Mouse (Mus musculus) embryonic facial prominence, embryonic 14.5 days (tissue): ENCODE measurements at regions not wholly inside any gene's neighbourhood (a gene's known extent, or its start where the extent isn't known, plus 50 kb on each side); places are given as distances from the start of the nearest gene placed in this dataset.

Experiments
- ATAC-seq: fragments of 200-750 bp; cut with Nextera tagmentation; 2 replicates; pipeline ENCODE4 v1.8.0; 2017; ENCODE audit warnings: low read depth, moderate number of reproducible peaks, moderate TSS enrichment
- DNase-seq: peaks from one replicate; pipeline ENCODE4 v3.0.0-alpha.2; 2015; ENCODE audit warnings: low spot score
- H3K27ac ChIP-seq: fragments of 300-500 bp; sonication (generic); replicated peaks from 2 replicates; pipeline ENCODE4 v1.5.1; 2014; ENCODE audit warnings: low read depth, mild to moderate bottlenecking, low read length, moderate library complexity
- H3K27me3 ChIP-seq: fragments of 300-500 bp; sonication (generic); replicated peaks from 2 replicates; pipeline ENCODE4 v1.6.1; 2014; ENCODE audit warnings: low read length; ENCODE audit not compliant: control insufficient read depth, insufficient read depth
- H3K36me3 ChIP-seq: fragments of 300-500 bp; sonication (generic); 2 replicates; pipeline ENCODE4 v1.6.1; 2014; ENCODE audit warnings: low read length, mixed read lengths; ENCODE audit not compliant: control insufficient read depth, insufficient read depth
- H3K4me1 ChIP-seq: fragments of 300-500 bp; sonication (generic); 2 replicates; pipeline ENCODE4 v1.6.1; 2014; ENCODE audit warnings: antibody characterized with exemption, low read length; ENCODE audit not compliant: control insufficient read depth, insufficient read depth
- H3K4me2 ChIP-seq: fragments of 300-500 bp; sonication (generic); 2 replicates; pipeline ENCODE4 v1.6.1; 2014; ENCODE audit warnings: low read depth, mild to moderate bottlenecking, low read length, moderate library complexity, mixed read lengths
- H3K4me3 ChIP-seq: fragments of 300-500 bp; sonication (generic); 2 replicates; pipeline ENCODE4 v1.5.1; 2014; ENCODE audit warnings: low read depth, mild to moderate bottlenecking, low read length
- H3K9ac ChIP-seq: fragments of 300-500 bp; sonication (generic); 2 replicates; pipeline ENCODE4 v1.6.1; 2014; ENCODE audit warnings: low read depth, mild to moderate bottlenecking, low read length, moderate library complexity, mixed read lengths
- H3K9me3 ChIP-seq: fragments of 300-500 bp; sonication (generic); 2 replicates; pipeline ENCODE4 v1.6.1; 2016; ENCODE audit warnings: low read length; ENCODE audit not compliant: control insufficient read depth
- WGBS: fragments of 180-500 bp; shearing (Covaris S2); extraction: QIAGEN DNeasy Blood & Tissue Kit; methylation state at CpG from one replicate; pipeline ENCODE4 v1.1.7; 2014; 5-methylcytosine and 5-hydroxymethylcytosine counted together

DNA sequence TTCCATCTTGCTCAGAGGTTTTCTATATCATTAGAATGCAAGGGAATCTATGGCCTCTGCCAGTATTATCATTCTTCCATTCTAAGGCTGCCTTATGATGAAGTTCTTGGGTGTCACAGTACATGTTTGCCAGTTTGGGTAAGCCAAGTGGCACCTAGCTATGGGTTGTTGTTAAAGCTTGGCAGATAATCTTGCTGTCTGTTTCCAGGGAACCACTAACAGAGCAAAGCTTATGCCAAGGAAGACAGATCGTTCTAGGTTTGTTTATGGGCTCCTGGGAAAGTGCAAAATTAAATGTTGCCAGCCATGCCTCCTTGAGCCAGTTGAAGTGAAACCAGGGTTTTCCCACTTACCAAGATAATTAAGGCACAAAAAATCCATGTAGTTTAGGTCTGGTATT is 292.9 kb upstream of the Cobl start:
- H3K9me3 ChIP-seq: no peaks in the 10 kb centered on the region
- H3K36me3 ChIP-seq: no peaks in the 10 kb centered on the region
- WGBS: 86% methylated on average over 1 of the region's 1 CpGs
- no peaks in the 10 kb centered on the region for H3K4me1 ChIP-seq
- ATAC-seq (no peak), DNase-seq (no peak)
- no peak overlapping the region for H3K9ac ChIP-seq
- no peaks in the 10 kb centered on the region for H3K27me3 ChIP-seq
- no peak overlapping the region for H3K4me2 ChIP-seq
- H3K27ac ChIP-seq: no peak overlapping the region
- H3K4me3 ChIP-seq: no peak overlapping the region

DNA sequence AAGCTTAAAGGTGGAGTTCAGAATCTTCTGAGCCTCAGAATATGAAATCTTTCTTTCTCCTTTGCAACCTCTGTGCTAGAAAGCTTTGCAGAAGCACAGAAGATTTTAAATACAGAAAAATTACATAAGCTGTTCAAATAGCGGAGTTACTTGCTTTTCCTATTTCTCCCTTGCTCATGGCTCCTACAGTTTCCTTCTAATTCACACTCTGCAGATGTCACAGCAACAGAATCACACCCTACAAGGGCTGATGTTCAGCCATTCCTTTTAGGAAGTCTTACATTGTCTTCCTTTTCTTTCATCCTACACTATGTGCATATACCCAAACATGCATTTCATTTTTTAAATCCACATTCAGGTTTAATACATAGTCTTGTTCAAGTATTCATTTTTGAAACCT is 285.3 kb upstream of the Cobl start:
- DNase-seq (no peak), ATAC-seq (no peak)
- H3K36me3 ChIP-seq: no peaks in the 10 kb centered on the region
- no peaks in the 10 kb centered on the region for H3K4me1 ChIP-seq
- H3K4me3 ChIP-seq: no peak overlapping the region
- no peaks in the 10 kb centered on the region for H3K9me3 ChIP-seq
- WGBS: 100% methylated on average over 1 of the region's 1 CpGs
- no peaks in the 10 kb centered on the region for H3K27me3 ChIP-seq
- H3K27ac ChIP-seq: no peak overlapping the region
- no peak overlapping the region for H3K9ac ChIP-seq
- no peak overlapping the region for H3K4me2 ChIP-seq

DNA sequence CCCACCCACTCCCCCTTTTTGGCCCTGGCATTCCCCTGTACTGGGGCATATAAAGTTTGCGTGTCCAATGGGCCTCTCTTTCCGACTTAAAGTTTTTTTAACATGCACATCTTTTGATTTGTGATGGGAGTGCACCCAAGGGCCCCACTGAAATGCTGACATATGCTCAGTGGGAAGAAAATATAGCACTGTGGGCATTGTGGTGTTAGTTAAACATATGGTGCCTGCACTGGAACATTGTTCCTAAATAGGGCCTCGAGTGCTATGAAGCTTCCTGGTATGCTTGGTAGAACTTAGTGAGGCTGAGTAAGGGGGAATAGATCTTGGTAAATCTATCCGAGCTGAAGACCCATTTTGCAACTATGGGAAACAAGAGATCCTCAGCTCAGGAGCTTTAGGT is 284.5 kb upstream of the Cobl start:
- no peaks in the 10 kb centered on the region for H3K36me3 ChIP-seq
- no peak overlapping the region for H3K4me2 ChIP-seq
- DNase-seq: no peak
- no peaks in the 10 kb centered on the region for H3K27me3 ChIP-seq
- ATAC-seq: no peak
- H3K9me3 ChIP-seq: no peaks in the 10 kb centered on the region
- no peak overlapping the region for H3K27ac ChIP-seq
- H3K9ac ChIP-seq: no peak overlapping the region
- H3K4me1 ChIP-seq: no peaks in the 10 kb centered on the region
- H3K4me3 ChIP-seq: no peak overlapping the region
- WGBS: 86% methylated on average over 4 of the region's 4 CpGs

GRCm38 (mm10) chr11:12742159-12742523 is 277.4 kb upstream of the Cobl start:
- Histone ChIP-seq H3K36me3 (no peaks in the 10 kb centered on the region), H3K9me3 (no peaks in the 10 kb centered on the region), H3K27me3 (no peaks in the 10 kb centered on the region), H3K27ac (no peak overlapping the region), H3K4me2 (no peak overlapping the region), H3K4me1 (no peaks in the 10 kb centered on the region), H3K9ac (no peak overlapping the region), H3K4me3 (no peak overlapping the region)
- DNase-seq: no peak
- ATAC-seq: no peak
- WGBS: 54% methylated on average over 2 of the region's 2 CpGs

GRCm38 (mm10) chr11:12741418-12742158 is 276.8 kb upstream of the Cobl start:
- DNase-seq (no peak), ATAC-seq (no peak)
- WGBS: 86% methylated on average over 3 of the region's 3 CpGs
- no peaks in the 10 kb centered on the region for H3K36me3 ChIP-seq
- no peaks in the 10 kb centered on the region for H3K4me1 ChIP-seq
- H3K27me3 ChIP-seq: no peaks in the 10 kb centered on the region
- H3K4me2 ChIP-seq: no peak overlapping the region
- H3K9me3 ChIP-seq: no peaks in the 10 kb centered on the region
- no peak overlapping the region for H3K27ac ChIP-seq
- H3K9ac ChIP-seq: no peak overlapping the region
- H3K4me3 ChIP-seq: no peak overlapping the region

GRCm38 (mm10) chr11:12734274-12734673 is 269.5 kb upstream of the Cobl start:
- Histone ChIP-seq H3K27me3 (no peaks in the 10 kb centered on the region), H3K27ac (no peak overlapping the region), H3K36me3 (no peaks in the 10 kb centered on the region), H3K4me2 (no peak overlapping the region), H3K9ac (no peak overlapping the region), H3K4me1 (no peaks in the 10 kb centered on the region), H3K4me3 (no peak overlapping the region), H3K9me3 (no peaks in the 10 kb centered on the region)
- DNase-seq (no peak), ATAC-seq (no peak)
- WGBS: 86% methylated on average over 1 of the region's 1 CpGs

DNA sequence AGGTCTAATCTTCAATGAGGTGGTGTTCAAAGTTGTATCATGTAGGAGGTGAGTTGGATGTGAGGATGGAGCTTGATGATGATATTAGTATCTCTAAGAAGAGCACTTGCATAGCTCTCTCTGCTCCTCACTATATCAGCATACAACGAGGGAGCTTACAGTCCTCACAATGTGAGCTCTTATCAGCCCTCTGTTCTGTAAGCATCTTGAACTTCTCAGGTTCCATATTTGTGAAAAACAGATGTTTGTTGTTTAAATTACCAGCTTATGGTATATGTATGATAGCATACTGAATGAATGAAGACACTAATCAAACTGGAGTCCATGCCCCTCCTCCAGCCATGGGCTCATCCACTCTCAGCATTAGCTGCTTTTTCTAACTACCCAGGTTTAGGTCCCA is 262.5 kb upstream of the Cobl start:
- H3K9ac ChIP-seq: no peak overlapping the region
- 73% methylated on average over 1 of the region's 1 CpGs for WGBS
- ATAC-seq: no peak
- no peak overlapping the region for H3K4me2 ChIP-seq
- H3K4me3 ChIP-seq: no peak overlapping the region
- no peaks in the 10 kb centered on the region for H3K27me3 ChIP-seq
- no peaks in the 10 kb centered on the region for H3K4me1 ChIP-seq
- no peaks in the 10 kb centered on the region for H3K9me3 ChIP-seq
- no peak overlapping the region for H3K27ac ChIP-seq
- DNase-seq: no peak
- no peaks in the 10 kb centered on the region for H3K36me3 ChIP-seq

- no peak overlapping the region for H3K4me3 ChIP-seq
- H3K9ac ChIP-seq: no peak overlapping the region
- no peak overlapping the region for H3K4me2 ChIP-seq
- 83% methylated on average over 4 of the region's 4 CpGs for whole genome bisulfite sequencing
- H3K27me3 ChIP-seq: no peaks in the 10 kb centered on the region
- ATAC-seq (no peak), DNase-seq (no peak)
- no peak overlapping the region for H3K27ac ChIP-seq
- H3K4me1 ChIP-seq: no peaks in the 10 kb centered on the region
- no peaks in the 10 kb centered on the region for H3K36me3 ChIP-seq
- no peaks in the 10 kb centered on the region for H3K9me3 ChIP-seq
These were observed 261.7 kb upstream of the Cobl start for GRCm38 (mm10) chr11:12726492-12726891.

GRCm38 (mm10) chr11:12722320-12722719 is 257.6 kb upstream of the Cobl start:
- Histone ChIP-seq H3K4me1 (no peaks in the 10 kb centered on the region), H3K4me3 (no peak overlapping the region), H3K36me3 (no peaks in the 10 kb centered on the region), H3K9me3 (no peaks in the 10 kb centered on the region), H3K27ac (no peak overlapping the region), H3K9ac (no peak overlapping the region), H3K4me2 (no peak overlapping the region), H3K27me3 (no peaks in the 10 kb centered on the region)
- ATAC-seq: no peak
- WGBS: 31% methylated on average over 1 of the region's 1 CpGs
- no peak for DNase-seq
